Mouse (Mus musculus): ENCODE data around the gene Myo10. TPM values are rescaled to one million over a fixed set of nuclear protein-coding genes. Genes with fewer than 3 reads are reported as not detected.

The Myo10 gene
- polyA plus RNA-seq, 1 experiment from 2014 or later: 35.4 TPM

- Histone ChIP-seq H3K36me3 (replicated peaks; ENCODE audit: control insufficient read depth, insufficient read depth, low read depth, low read length) (no peaks in the 10 kb centered on the region), H3K4me3 (ENCODE audit: low read depth, low read length) (no peak overlapping the region), H3K9me3 (replicated peaks; ENCODE audit: control insufficient read depth, low read length) (no peaks in the 10 kb centered on the region), H3K4me1 (ENCODE audit: control insufficient read depth, insufficient read depth, low read length) (no peaks in the 10 kb centered on the region), H3K27me3 (ENCODE audit: control insufficient read depth, insufficient read depth, low read length) (no peaks in the 10 kb centered on the region), H3K9ac (replicated peaks; ENCODE audit: low read length) (no peak overlapping the region), H3K4me2 (ENCODE audit: low read depth, low read length) (no peak overlapping the region), H3K27ac (replicated peaks; ENCODE audit: low read depth, low read length) (no peak overlapping the region)
- 53% methylated on average over 12 of the region's 12 CpGs for WGBS
- ATAC-seq (replicated peaks; ENCODE audit: insufficient number of reproducible peaks, low FRiP score, low TSS enrichment, low read depth): no peak; the same call in 1 of the 2 replicates
- DNase-seq (ENCODE audit: low spot score): peak; percentile 17
Observed at GRCm38 (mm10) chr15:25723281-25724113, 101.2 kb downstream of the Myo10 start.

- H3K9me3 ChIP-seq (replicated peaks; ENCODE audit: control insufficient read depth, low read length): no peaks in the 10 kb centered on the region
- no peaks in the 10 kb centered on the region for H3K36me3 ChIP-seq (replicated peaks; ENCODE audit: control insufficient read depth, insufficient read depth, low read depth, low read length)
- no peaks in the 10 kb centered on the region for H3K27me3 ChIP-seq (ENCODE audit: control insufficient read depth, insufficient read depth, low read length)
- no peak overlapping the region for H3K4me2 ChIP-seq (ENCODE audit: low read depth, low read length)
- H3K27ac ChIP-seq (replicated peaks; ENCODE audit: low read depth, low read length): no peak overlapping the region
- DNase-seq (ENCODE audit: low spot score) (no peak), ATAC-seq (replicated peaks; ENCODE audit: insufficient number of reproducible peaks, low FRiP score, low TSS enrichment, low read depth) (no peak)
- no peaks in the 10 kb centered on the region for H3K4me1 ChIP-seq (ENCODE audit: control insufficient read depth, insufficient read depth, low read length)
- 94% methylated on average over 6 of the region's 6 CpGs for WGBS
- H3K9ac ChIP-seq (replicated peaks; ENCODE audit: low read length): no peak overlapping the region
- H3K4me3 ChIP-seq (ENCODE audit: low read depth, low read length): no peak overlapping the region
Observed at GRCm38 (mm10) chr15:25724549-25724948, 102.2 kb downstream of the Myo10 start.

GRCm38 (mm10) chr15:25726814-25727213 lies 104.5 kb downstream of the Myo10 start:
- Histone ChIP-seq H3K4me1 (ENCODE audit: control insufficient read depth, insufficient read depth, low read length) (no peaks in the 10 kb centered on the region), H3K9ac (replicated peaks; ENCODE audit: low read length) (no peak overlapping the region), H3K27me3 (ENCODE audit: control insufficient read depth, insufficient read depth, low read length) (no peaks in the 10 kb centered on the region), H3K9me3 (replicated peaks; ENCODE audit: control insufficient read depth, low read length) (no peaks in the 10 kb centered on the region), H3K36me3 (replicated peaks; ENCODE audit: control insufficient read depth, insufficient read depth, low read depth, low read length) (no peaks in the 10 kb centered on the region), H3K4me3 (ENCODE audit: low read depth, low read length) (no peak overlapping the region), H3K4me2 (ENCODE audit: low read depth, low read length) (no peak overlapping the region), H3K27ac (replicated peaks; ENCODE audit: low read depth, low read length) (no peak overlapping the region)
- WGBS: 87% methylated on average over 5 of the region's 5 CpGs
- ATAC-seq (replicated peaks; ENCODE audit: insufficient number of reproducible peaks, low FRiP score, low TSS enrichment, low read depth) (no peak), DNase-seq (ENCODE audit: low spot score) (no peak)

- WGBS: 78% methylated on average over 4 of the region's 4 CpGs
Observed at GRCm38 (mm10) chr15:25728501-25728900, 106.2 kb downstream of the Myo10 start.

GRCm38 (mm10) chr15:25731053-25731452 lies 108.7 kb downstream of the Myo10 start:
- H3K9ac ChIP-seq (replicated peaks; ENCODE audit: low read length): no peak overlapping the region
- no peak for DNase-seq (ENCODE audit: low spot score)
- H3K4me1 ChIP-seq (ENCODE audit: control insufficient read depth, insufficient read depth, low read length): no peaks in the 10 kb centered on the region
- H3K27me3 ChIP-seq (ENCODE audit: control insufficient read depth, insufficient read depth, low read length): no peaks in the 10 kb centered on the region
- no peak overlapping the region for H3K4me2 ChIP-seq (ENCODE audit: low read depth, low read length)
- H3K4me3 ChIP-seq (ENCODE audit: low read depth, low read length): no peak overlapping the region
- ATAC-seq (replicated peaks; ENCODE audit: insufficient number of reproducible peaks, low FRiP score, low TSS enrichment, low read depth): no peak
- no peaks in the 10 kb centered on the region for H3K9me3 ChIP-seq (replicated peaks; ENCODE audit: control insufficient read depth, low read length)
- no peak overlapping the region for H3K27ac ChIP-seq (replicated peaks; ENCODE audit: low read depth, low read length)
- WGBS: 50% methylated on average over 9 of the region's 9 CpGs
- H3K36me3 ChIP-seq (replicated peaks; ENCODE audit: control insufficient read depth, insufficient read depth, low read depth, low read length): peaks cover 4% of the 10 kb centered on the region; the same call in 1 of the 2 replicates

More at GRCm38 (mm10) chr15:25728501-25728900, 106.2 kb downstream of the Myo10 start:
- H3K9me3 ChIP-seq (replicated peaks; ENCODE audit: control insufficient read depth, low read length): no peaks in the 10 kb centered on the region
- H3K4me3 ChIP-seq (ENCODE audit: low read depth, low read length): no peak overlapping the region
- ATAC-seq (replicated peaks; ENCODE audit: insufficient number of reproducible peaks, low FRiP score, low TSS enrichment, low read depth) (no peak), DNase-seq (ENCODE audit: low spot score) (no peak)
- no peaks in the 10 kb centered on the region for H3K4me1 ChIP-seq (ENCODE audit: control insufficient read depth, insufficient read depth, low read length)
- no peak overlapping the region for H3K9ac ChIP-seq (replicated peaks; ENCODE audit: low read length)
- peaks cover under 1% of the 10 kb centered on the region; the same call in 1 of the 2 replicates for H3K36me3 ChIP-seq (replicated peaks; ENCODE audit: control insufficient read depth, insufficient read depth, low read depth, low read length)
- no peak overlapping the region for H3K4me2 ChIP-seq (ENCODE audit: low read depth, low read length)
- no peak overlapping the region for H3K27ac ChIP-seq (replicated peaks; ENCODE audit: low read depth, low read length)
- no peaks in the 10 kb centered on the region for H3K27me3 ChIP-seq (ENCODE audit: control insufficient read depth, insufficient read depth, low read length)

- Histone ChIP-seq H3K9me3 (replicated peaks; ENCODE audit: control insufficient read depth, low read length) (no peaks in the 10 kb centered on the region), H3K4me1 (ENCODE audit: control insufficient read depth, insufficient read depth, low read length) (no peaks in the 10 kb centered on the region), H3K27me3 (ENCODE audit: control insufficient read depth, insufficient read depth, low read length) (no peaks in the 10 kb centered on the region), H3K9ac (replicated peaks; ENCODE audit: low read length) (no peak overlapping the region), H3K36me3 (replicated peaks; ENCODE audit: control insufficient read depth, insufficient read depth, low read depth, low read length) (peaks cover 7% of the 10 kb centered on the region; the same call in 1 of the 2 replicates), H3K4me2 (ENCODE audit: low read depth, low read length) (no peak overlapping the region), H3K4me3 (ENCODE audit: low read depth, low read length) (no peak overlapping the region), H3K27ac (replicated peaks; ENCODE audit: low read depth, low read length) (no peak overlapping the region)
- ATAC-seq (replicated peaks; ENCODE audit: insufficient number of reproducible peaks, low FRiP score, low TSS enrichment, low read depth) (no peak), DNase-seq (ENCODE audit: low spot score) (peak; percentile 62)
- 79% methylated on average over 8 of the region's 8 CpGs for WGBS
Observed at GRCm38 (mm10) chr15:25732758-25733428, 110.6 kb downstream of the Myo10 start.

- H3K27ac ChIP-seq (replicated peaks; ENCODE audit: low read depth, low read length): no peak overlapping the region
- DNase-seq (ENCODE audit: low spot score) (no peak), ATAC-seq (replicated peaks; ENCODE audit: insufficient number of reproducible peaks, low FRiP score, low TSS enrichment, low read depth) (no peak)
- H3K9me3 ChIP-seq (replicated peaks; ENCODE audit: control insufficient read depth, low read length): no peaks in the 10 kb centered on the region
- no peak overlapping the region for H3K4me3 ChIP-seq (ENCODE audit: low read depth, low read length)
- H3K27me3 ChIP-seq (ENCODE audit: control insufficient read depth, insufficient read depth, low read length): no peaks in the 10 kb centered on the region
- 94% methylated on average over 11 of the region's 11 CpGs for WGBS
- peaks cover 7% of the 10 kb centered on the region; the same call in 1 of the 2 replicates for H3K36me3 ChIP-seq (replicated peaks; ENCODE audit: control insufficient read depth, insufficient read depth, low read depth, low read length)
- H3K4me2 ChIP-seq (ENCODE audit: low read depth, low read length): no peak overlapping the region
- no peak overlapping the region for H3K9ac ChIP-seq (replicated peaks; ENCODE audit: low read length)
- no peaks in the 10 kb centered on the region for H3K4me1 ChIP-seq (ENCODE audit: control insufficient read depth, insufficient read depth, low read length)
Observed at GRCm38 (mm10) chr15:25733739-25734430, 111.6 kb downstream of the Myo10 start.
